Mouse (Mus musculus): ENCODE measurements around the gene Pin4. TPM values are rescaled to one million over a fixed set of nuclear protein-coding genes. Genes with fewer than 3 reads are reported as not detected.
"Not testable (repeated sequence)": the region's sequence is repeated elsewhere in the genome, so short reads cannot be mapped to it uniquely, and the experiment has no call there.

Gene Pin4
- polyA plus RNA-seq, 1 experiment from 2014 or later, result 61.5 TPM

DNA sequence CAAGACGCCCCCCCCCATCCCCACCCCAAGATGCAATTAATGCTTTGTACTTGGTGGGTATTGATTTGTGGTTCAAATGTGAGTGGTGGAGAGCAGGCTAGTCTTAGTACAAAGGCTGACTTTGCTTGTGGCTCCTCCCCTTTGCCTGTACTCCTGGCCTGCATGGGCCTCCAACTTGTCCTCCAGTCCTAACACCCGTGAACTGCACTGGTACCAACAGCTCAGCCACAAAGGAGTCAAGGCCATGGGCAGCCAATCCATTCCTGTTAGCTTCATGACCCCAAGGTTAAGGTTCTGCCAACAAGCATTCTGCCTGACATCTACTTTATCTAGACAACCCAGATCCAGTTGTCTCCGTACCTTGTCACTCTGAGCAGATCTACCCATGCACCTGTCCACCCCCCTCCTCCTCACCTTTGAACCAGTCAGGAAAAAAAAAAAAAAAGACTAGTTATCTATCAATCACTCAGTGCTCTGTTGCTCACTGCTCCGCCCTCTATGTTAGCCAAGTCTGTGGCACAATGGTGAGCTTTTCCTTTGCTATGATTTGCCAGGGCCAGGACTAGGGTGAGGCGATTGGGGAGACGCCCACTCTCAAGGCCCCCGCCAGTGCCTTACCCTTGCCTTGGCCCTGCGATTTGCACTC is 33.3 kb upstream of the Pin4 start:
- Histone ChIP-seq H3K4me1 (peaks cover 26% of the 10 kb centered on the region), H3K9me3 (no peaks in the 10 kb centered on the region), H3K27ac (replicated peaks) (no peak overlapping the region), H3K4me3 (no peak overlapping the region), H3K27me3 (no peaks in the 10 kb centered on the region), H3K9ac (replicated peaks) (no peak overlapping the region), H3K4me2 (replicated peaks) (no peak overlapping the region), H3K36me3 (no peaks in the 10 kb centered on the region)
- ATAC-seq (replicated peaks), result no peak
- 90% methylated on average over 8 of the region's 8 CpGs for WGBS

DNA sequence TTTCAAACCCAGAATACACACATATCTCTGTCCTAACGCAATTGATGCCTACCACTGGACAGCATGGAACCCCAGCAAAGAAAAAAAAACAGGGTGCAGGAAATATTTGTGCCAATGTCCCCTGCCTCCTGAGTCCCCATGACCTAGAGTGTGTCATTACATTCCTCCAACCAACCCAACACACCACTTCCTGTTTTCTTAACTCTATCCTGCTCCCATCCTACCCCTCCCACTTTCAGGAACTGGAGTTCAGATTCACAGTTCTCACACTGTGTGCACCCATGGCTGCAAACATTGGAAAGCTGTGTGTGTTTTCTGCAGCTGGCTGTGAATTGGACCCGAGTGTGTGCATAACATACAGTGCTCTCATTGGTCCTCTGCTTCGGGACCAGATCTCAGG is 28.6 kb upstream of the Pin4 start:
- no peak for ATAC-seq (replicated peaks)
- 66% methylated on average over 3 of the region's 3 CpGs for whole genome bisulfite sequencing
- no peak overlapping the region for H3K4me3 ChIP-seq

DNA sequence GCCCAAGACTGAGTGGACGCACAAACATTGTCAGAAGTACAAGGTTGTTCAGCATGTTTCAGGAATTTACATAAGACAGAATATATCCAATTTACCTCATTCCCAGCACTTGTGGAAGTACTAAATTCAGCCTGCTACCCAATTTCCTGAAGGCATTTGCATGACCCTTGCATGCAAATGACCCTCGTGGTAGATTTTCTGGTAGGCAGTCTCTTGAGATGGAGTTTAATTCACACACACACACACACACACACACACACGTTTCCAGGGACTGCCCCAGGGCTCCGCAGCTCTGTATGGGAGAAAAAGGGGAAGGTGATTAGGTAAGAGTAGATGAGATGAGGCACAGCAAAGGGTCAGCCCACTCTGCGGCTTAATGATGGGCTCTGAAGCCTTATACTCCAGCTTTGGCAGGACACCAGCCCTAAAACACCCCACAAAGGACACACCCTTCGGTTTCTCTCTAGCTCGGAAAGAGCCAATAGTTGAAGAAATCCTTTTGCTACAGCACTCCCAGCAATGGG is 24.8 kb upstream of the Pin4 start:
- H3K27ac ChIP-seq (replicated peaks), result no peak overlapping the region
- no peaks in the 10 kb centered on the region for H3K9me3 ChIP-seq
- no peak overlapping the region for H3K4me2 ChIP-seq (replicated peaks)
- no peak overlapping the region for H3K4me3 ChIP-seq
- 72% methylated on average over 7 of the region's 7 CpGs for WGBS
- H3K27me3 ChIP-seq, result no peaks in the 10 kb centered on the region
- ATAC-seq (replicated peaks), result no peak
- no peak overlapping the region for H3K9ac ChIP-seq (replicated peaks)
- H3K4me1 ChIP-seq, result no peaks in the 10 kb centered on the region
- H3K36me3 ChIP-seq, result no peaks in the 10 kb centered on the region

More for the DNA sequence above, 28.6 kb upstream of the Pin4 start:
- no peak overlapping the region for H3K27ac ChIP-seq (replicated peaks)
- H3K4me2 ChIP-seq (replicated peaks), result no peak overlapping the region
- H3K9ac ChIP-seq (replicated peaks), result no peak overlapping the region
- no peaks in the 10 kb centered on the region for H3K9me3 ChIP-seq
- no peaks in the 10 kb centered on the region for H3K27me3 ChIP-seq
- H3K36me3 ChIP-seq, result no peaks in the 10 kb centered on the region
- H3K4me1 ChIP-seq, result no peaks in the 10 kb centered on the region

DNA sequence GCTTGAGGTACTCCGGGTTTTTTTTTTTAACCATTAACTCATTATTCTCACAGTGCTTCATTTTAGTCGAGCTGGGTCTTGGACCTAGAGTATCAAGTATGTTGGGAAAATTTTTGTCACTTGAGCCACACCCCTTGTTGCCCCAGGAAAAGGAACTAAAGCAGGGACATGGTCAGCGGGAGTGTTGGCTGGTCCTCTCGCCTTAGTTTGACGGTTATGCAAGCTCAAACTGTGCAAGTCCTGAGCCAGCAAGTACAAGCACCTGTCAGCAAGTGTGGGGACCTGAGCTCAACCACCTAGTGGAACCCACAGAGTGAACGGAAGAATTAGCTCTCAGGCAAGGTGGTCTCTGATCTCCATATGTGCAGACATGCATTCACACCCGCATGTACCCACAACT is 17.4 kb upstream of the Pin4 start:
- H3K36me3 ChIP-seq, result no peaks in the 10 kb centered on the region
- no peak overlapping the region for H3K9ac ChIP-seq (replicated peaks)
- no peaks in the 10 kb centered on the region for H3K27me3 ChIP-seq
- no peaks in the 10 kb centered on the region for H3K9me3 ChIP-seq
- no peak overlapping the region for H3K4me2 ChIP-seq (replicated peaks)
- H3K4me3 ChIP-seq, result no peak overlapping the region
- no peaks in the 10 kb centered on the region for H3K4me1 ChIP-seq
- WGBS, result 53% methylated on average over 7 of the region's 7 CpGs
- ATAC-seq (replicated peaks), result no peak
- no peak overlapping the region for H3K27ac ChIP-seq (replicated peaks)

DNA sequence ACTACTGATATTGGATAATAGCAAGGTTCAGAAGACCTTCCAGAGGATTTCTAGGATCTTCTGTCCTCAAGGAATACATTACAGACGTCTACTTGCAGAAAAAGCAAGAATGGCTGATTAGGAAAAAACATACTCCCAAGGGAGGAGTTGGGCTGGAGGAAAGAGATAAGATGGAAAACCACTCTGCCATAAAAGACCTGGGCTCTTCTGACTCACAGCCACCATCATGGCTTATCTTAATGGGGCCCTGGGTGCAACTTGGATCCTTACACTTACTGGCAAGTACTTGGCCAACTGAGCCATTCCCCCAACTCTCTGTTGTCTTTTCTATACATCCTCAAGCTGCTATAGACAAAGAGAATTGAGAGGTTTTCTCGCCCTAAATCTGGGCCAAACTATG is 15.4 kb upstream of the Pin4 start:
- not testable (repeated sequence) for H3K27me3 ChIP-seq; H3K4me2 ChIP-seq (replicated peaks); H3K9me3 ChIP-seq; ATAC-seq (replicated peaks); H3K36me3 ChIP-seq; H3K4me1 ChIP-seq; H3K4me3 ChIP-seq; H3K27ac ChIP-seq (replicated peaks); H3K9ac ChIP-seq (replicated peaks)
- 65% methylated on average over 2 of the region's 2 CpGs for WGBS

DNA sequence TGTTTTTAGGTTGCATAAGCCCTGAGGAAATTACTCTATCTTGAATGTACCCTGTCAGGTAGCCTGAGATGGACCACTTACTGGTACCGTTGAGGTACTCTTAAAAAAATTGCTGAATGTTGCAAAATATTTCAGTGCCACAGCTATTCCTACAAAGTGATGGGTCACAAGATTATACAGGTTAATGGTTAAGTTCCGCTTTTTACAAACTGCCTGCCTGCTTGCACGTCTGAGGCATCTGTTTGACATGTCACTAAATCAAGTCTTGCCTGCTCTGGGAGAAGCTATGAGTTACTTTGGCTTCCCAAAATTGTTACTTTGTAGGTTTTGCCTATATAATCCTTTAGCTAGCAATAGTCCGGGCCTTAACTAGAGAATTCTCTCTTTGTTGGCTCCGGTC is 9.9 kb upstream of the Pin4 start:
- not testable (repeated sequence) for ATAC-seq (replicated peaks); H3K9me3 ChIP-seq; H3K4me1 ChIP-seq; H3K27ac ChIP-seq (replicated peaks); H3K4me2 ChIP-seq (replicated peaks); H3K9ac ChIP-seq (replicated peaks); H3K36me3 ChIP-seq; H3K4me3 ChIP-seq; H3K27me3 ChIP-seq
- WGBS, result 86% methylated on average over 5 of the region's 5 CpGs

DNA sequence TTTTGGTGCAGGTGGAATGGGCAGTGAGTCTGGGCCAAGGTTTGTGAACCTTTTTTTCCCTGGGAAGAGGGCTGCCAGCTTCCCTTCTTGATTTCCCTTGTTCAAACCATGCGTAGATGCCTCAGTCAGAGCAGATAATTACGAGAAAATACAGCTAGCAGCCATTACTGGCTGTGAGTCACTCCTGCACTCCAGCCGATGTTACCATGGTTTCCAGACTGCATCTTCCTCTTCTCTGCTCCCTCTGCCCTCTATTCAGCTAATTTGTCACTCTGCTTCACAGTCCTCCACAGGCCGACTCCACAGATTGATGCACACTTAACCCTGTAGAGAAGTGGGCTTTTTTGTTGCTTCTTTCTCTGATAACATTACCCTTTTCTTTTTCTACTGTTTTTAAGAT is 3.6 kb upstream of the Pin4 start:
- ATAC-seq (replicated peaks), result no peak
- H3K36me3 ChIP-seq, result no peaks in the 10 kb centered on the region

DNA sequence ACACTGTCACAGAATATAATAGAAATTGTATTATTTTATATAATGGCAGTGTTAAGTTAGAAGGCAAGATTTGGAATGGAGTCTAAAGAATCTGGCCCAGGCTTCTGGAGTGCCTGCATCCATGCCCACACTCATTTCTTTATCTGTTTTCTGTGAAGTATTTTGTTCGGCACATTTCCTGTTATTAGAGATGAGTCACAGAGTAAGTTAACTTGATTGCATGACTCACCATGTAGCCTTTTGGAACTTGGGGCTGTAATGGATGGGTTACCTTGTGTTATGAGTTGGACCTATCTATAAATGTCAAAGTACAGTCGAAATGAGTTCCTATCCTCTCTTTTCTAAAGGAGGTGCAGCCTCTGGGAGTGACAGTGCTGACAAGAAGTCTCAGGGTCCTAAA is 2.1 kb downstream of the Pin4 start:
- Histone ChIP-seq H3K4me1 (peaks cover 5% of the 10 kb centered on the region), H3K4me3 (no peak overlapping the region), H3K9me3 (no peaks in the 10 kb centered on the region), H3K36me3 (peaks cover 6% of the 10 kb centered on the region; the same call in 1 of the 2 replicates), H3K4me2 (replicated peaks) (no peak overlapping the region), H3K9ac (replicated peaks) (no peak overlapping the region), H3K27ac (replicated peaks) (no peak overlapping the region), H3K27me3 (no peaks in the 10 kb centered on the region)
- WGBS, result 88% methylated on average over 2 of the region's 2 CpGs
- no peak for ATAC-seq (replicated peaks)

More for the DNA sequence above, 3.6 kb upstream of the Pin4 start:
- H3K27ac ChIP-seq (replicated peaks), result peak overlapping the region; percentile 75
- no peak overlapping the region for H3K4me2 ChIP-seq (replicated peaks)
- H3K4me3 ChIP-seq, result no peak overlapping the region
- peaks cover 5% of the 10 kb centered on the region for H3K4me1 ChIP-seq
- no peak overlapping the region for H3K9ac ChIP-seq (replicated peaks)
- 33% methylated on average over 4 of the region's 4 CpGs for WGBS
- no peaks in the 10 kb centered on the region for H3K27me3 ChIP-seq
- no peaks in the 10 kb centered on the region for H3K9me3 ChIP-seq

DNA sequence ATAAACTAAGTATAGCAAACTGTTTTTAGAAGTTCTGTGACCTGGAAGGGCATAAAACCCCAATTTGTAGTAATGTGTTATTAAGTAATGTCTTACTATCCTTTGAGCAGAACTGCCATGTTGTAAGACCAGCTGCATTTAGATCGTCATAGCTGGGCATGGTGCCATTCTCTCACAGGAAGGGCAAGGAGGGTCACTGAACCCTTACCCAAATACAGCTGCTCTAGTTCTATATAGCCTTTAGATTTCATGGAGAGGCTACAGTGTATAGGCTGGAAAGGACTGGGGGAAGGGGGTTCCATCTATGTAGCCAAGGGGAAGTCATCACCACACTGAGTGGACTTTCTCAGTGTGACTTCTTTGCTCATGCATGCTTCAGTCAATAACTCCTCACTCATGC is 21.9 kb downstream of the Pin4 start:
- Histone ChIP-seq H3K36me3 (no peaks in the 10 kb centered on the region), H3K4me2 (replicated peaks) (no peak overlapping the region), H3K27ac (replicated peaks) (no peak overlapping the region), H3K4me1 (no peaks in the 10 kb centered on the region), H3K9me3 (no peaks in the 10 kb centered on the region), H3K9ac (replicated peaks) (no peak overlapping the region), H3K27me3 (no peaks in the 10 kb centered on the region), H3K4me3 (no peak overlapping the region)
- WGBS, result 80% methylated on average over 1 of the region's 1 CpGs
- no peak for ATAC-seq (replicated peaks)

DNA sequence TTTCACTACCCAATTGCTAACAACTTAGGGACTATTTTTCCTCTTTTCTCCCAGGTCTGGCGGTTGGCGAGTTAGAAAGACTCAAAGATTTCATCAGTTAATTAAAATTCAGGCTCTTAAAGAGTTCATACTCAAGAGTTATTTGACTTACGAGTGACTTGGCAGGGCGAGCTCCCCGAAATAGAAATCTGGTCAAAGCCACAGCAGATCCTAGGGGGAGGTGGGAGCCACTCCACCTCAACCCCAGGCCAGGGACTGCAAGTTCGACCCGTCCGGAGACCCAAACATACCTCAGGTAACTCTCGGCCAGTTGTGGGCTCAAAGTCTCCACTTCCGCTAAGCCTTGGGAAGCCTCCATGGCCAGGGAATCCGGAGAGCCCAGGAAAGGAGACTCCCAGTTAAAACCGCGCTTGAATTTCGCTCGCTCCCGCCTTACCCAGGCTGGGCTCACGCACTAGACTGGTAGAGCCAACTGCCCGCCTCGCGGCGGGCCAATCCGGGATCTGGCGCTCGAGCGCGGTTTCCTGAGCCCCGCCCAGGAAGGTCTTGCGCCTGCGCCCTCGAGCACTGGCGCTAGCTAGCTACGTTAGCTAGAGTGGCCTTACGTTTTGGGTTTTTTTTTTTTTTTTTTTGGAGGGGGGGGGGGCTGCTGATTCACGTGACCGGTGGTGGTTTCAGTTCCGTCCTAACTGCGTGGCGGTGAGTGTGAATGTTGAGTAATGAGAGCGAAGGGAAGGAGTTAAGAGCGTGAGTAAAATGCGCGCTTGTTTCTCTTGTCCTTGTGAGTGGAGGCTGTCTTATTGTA is 37.6 kb downstream of the Pin4 start, which contains the start of gene Ercc6l:
Gene Ercc6l (minus strand): TSS at position 474 of the 805 bp plus-strand sequence.
- Histone ChIP-seq H3K27me3 (no peaks in the 10 kb centered on the region), H3K36me3 (no peaks in the 10 kb centered on the region), H3K4me3 (peak within 1 kb of the TSS; percentile 47), H3K27ac (replicated peaks) (peak within 1 kb of the TSS; percentile 70), H3K4me2 (replicated peaks) (peak within 1 kb of the TSS; percentile 50), H3K9me3 (no peaks in the 10 kb centered on the region), H3K4me1 (0 out of 2 replicates have a peak, but pooled peaks cover 5% of the 10 kb centered on the region), H3K9ac (replicated peaks) (peak within 1 kb of the TSS; percentile 49)
- ATAC-seq (replicated peaks), result peak; percentile 99
- 15% methylated on average over 42 of the region's 42 CpGs for WGBS

DNA sequence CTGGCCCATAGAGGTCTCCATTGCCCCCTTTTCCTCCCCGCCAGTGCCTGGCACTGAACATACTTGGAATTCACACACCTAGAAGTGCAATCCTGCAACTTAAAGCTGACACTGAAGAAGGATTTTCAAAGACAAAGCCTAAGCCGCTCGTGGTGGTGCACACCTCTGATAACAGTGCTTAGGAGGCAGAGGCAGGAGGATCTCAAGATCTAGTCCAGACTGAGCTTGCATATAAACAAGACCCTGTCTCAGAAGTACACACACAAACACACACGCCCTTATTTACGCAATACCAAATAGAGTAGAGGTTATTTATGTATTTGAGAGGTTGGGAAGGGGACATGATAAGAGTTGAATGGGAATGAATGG is 38.2 kb downstream of the Pin4 start:
- no peak for ATAC-seq (replicated peaks)
- peak overlapping the region; percentile 70 for H3K27ac ChIP-seq (replicated peaks)
- peak overlapping the region; percentile 34 for H3K4me2 ChIP-seq (replicated peaks)
- WGBS, result 48% methylated on average over 5 of the region's 5 CpGs
- no peak overlapping the region; the same call in 1 of the 2 replicates for H3K9ac ChIP-seq (replicated peaks)
- no peaks in the 10 kb centered on the region for H3K36me3 ChIP-seq
- no peaks in the 10 kb centered on the region for H3K9me3 ChIP-seq
- 0 out of 2 replicates have a peak, but pooled peaks cover 5% of the 10 kb centered on the region for H3K4me1 ChIP-seq
- H3K4me3 ChIP-seq, result peak overlapping the region; percentile 47
- no peaks in the 10 kb centered on the region for H3K27me3 ChIP-seq

DNA sequence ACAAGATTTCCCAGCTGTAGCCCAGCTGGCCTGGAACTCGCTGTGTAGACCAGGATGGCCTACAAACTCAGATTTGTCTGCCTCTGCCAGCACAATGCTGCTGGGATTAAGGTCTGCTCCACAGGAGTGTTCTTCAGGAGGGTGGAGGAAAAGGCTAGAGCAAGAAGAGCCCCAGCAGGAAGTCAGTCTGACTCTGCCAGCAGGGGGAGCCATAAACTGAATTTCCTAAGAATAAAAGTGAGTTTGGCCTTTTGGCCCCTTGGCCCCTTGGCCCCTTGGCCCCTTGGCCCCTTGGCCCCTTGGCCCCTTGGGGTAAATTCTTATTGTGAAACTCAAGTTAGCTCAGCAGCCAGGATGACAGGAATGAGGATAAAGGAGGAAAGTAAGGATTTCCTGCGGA is 40.5 kb downstream of the Pin4 start:
- Histone ChIP-seq H3K4me3 (no peak overlapping the region), H3K4me1 (0 out of 2 replicates have a peak, but pooled peaks cover 5% of the 10 kb centered on the region), H3K4me2 (replicated peaks) (no peak overlapping the region), H3K27ac (replicated peaks) (no peak overlapping the region), H3K36me3 (no peaks in the 10 kb centered on the region), H3K9ac (replicated peaks) (no peak overlapping the region), H3K27me3 (no peaks in the 10 kb centered on the region), H3K9me3 (no peaks in the 10 kb centered on the region)
- WGBS, result 65% methylated on average over 2 of the region's 2 CpGs
- no peak for ATAC-seq (replicated peaks)
